Mouse (Mus musculus) ES-E14 (cell line): ENCODE data around the gene Fam89a. TPM values are rescaled to one million over a fixed set of nuclear protein-coding genes. Genes with fewer than 3 reads are reported as not detected.

Experiments used
- DNase-seq: peaks from one replicate; pipeline ENCODE4 v3.0.0-alpha.2; 2013; ENCODE audit warnings: low read depth, low spot score
- H3K27ac ChIP-seq: 2 replicates; pipeline ENCODE4 v1.5.1; 2012; ENCODE audit warnings: low read depth, mild to moderate bottlenecking, low read length, moderate library complexity, mixed read lengths; ENCODE audit not compliant: poor library complexity, insufficient read depth, severe bottlenecking
- H3K36me3 ChIP-seq: 2 replicates; pipeline ENCODE4 v1.6.1; 2012; ENCODE audit warnings: mild to moderate bottlenecking, low read length, moderate library complexity, mixed read lengths; ENCODE audit not compliant: control insufficient read depth, poor library complexity, insufficient read depth, severe bottlenecking
- H3K4me1 ChIP-seq, 2 experiments: fragments of 150-350 bp in 1 of 2; sonication (generic) in 1 of 2; 2 replicates each; pipeline ENCODE4 v1.6.1; 2012; ENCODE audit warnings: low read length in 2 of 2, mild to moderate bottlenecking in 1 of 2, mixed read lengths in 1 of 2; ENCODE audit not compliant: control insufficient read depth in 2 of 2, insufficient read depth in 2 of 2, poor library complexity in 1 of 2
- H3K4me3 ChIP-seq, 2 experiments: fragments of 150-350 bp in 1 of 2; sonication (generic) in 1 of 2; 2 replicates each; pipeline ENCODE4 v1.5.1; 2012; ENCODE audit warnings: low read length in 2 of 2, low read depth in 1 of 2, mild to moderate bottlenecking in 1 of 2, mixed read lengths in 1 of 2; ENCODE audit not compliant: insufficient read depth in 1 of 2, poor library complexity in 1 of 2, severe bottlenecking in 1 of 2
- H3K9ac ChIP-seq: 2 replicates; pipeline ENCODE4 v1.6.1; 2012; ENCODE audit warnings: low read depth, mild to moderate bottlenecking, low read length, mixed read lengths; ENCODE audit not compliant: poor library complexity, insufficient read depth, severe bottlenecking
- H3K9me3 ChIP-seq: fragments of 150-350 bp; sonication (generic); 2 replicates; pipeline ENCODE4 v1.6.1; 2012; ENCODE audit warnings: low read depth, mild to moderate bottlenecking, low read length; ENCODE audit not compliant: control insufficient read depth, insufficient read depth
- CHD2 ChIP-seq: IDR thresholded peaks from 2 replicates; pipeline ENCODE4 v1.6.1; 2014; ENCODE audit warnings: mild to moderate bottlenecking, low read depth, low read length, inconsistent platforms
- HCFC1 ChIP-seq: IDR thresholded peaks from 2 replicates; pipeline ENCODE4 v1.6.1; 2012; ENCODE audit warnings: low read length, inconsistent platforms, borderline replicate concordance; ENCODE audit not compliant: insufficient read depth
- MAFK ChIP-seq: IDR thresholded peaks from 2 replicates; pipeline ENCODE4 v1.6.1; 2014; ENCODE audit warnings: mild to moderate bottlenecking, low read depth, low read length, inconsistent platforms; ENCODE audit not compliant: insufficient read depth
- ZC3H11A ChIP-seq: IDR thresholded peaks from 2 replicates; pipeline ENCODE4 v1.6.1; 2012; ENCODE audit warnings: low read depth, mild to moderate bottlenecking, inconsistent platforms, low read length, borderline replicate concordance
- ZNF384 ChIP-seq: IDR thresholded peaks from 2 replicates; pipeline ENCODE4 v1.6.1; 2012; ENCODE audit warnings: low read depth, low read length, inconsistent platforms
- in situ Hi-C, 2 experiments: fragments of 600-800 bp; cut with MboI; formaldehyde crosslinking; loops; one replicate each; pipeline ENCODE4 v1.15.1; 2025; ENCODE audit warnings: low sequenced_read_pairs in 2 of 2, inconsistent platforms in 1 of 2; ENCODE audit not compliant: unreplicated experiment in 2 of 2
- total RNA-seq: library from RNA; depleted of rRNA; stranded (reverse); fragments of 300-350 nt; gene quantifications from 2 replicates; pipeline ENCODE4 v1.2.3, GENCODE M21; 2012

Gene Fam89a
- total RNA-seq, 1 experiment: 2.9 TPM

GRCm38 (mm10) chr8:124735371-124735911 is 16.2 kb downstream of the Fam89a start:
- no peak for TF ChIP-seq ZNF384
- TF ChIP-seq MAFK: no peak
- in situ Hi-C loops: no loop called here

GRCm38 (mm10) chr8:124732828-124733227 is 18.8 kb downstream of the Fam89a start:
- H3K9ac ChIP-seq: no peak overlapping the region
- no peak for DNase-seq
- no peaks in the 10 kb centered on the region for H3K4me1 ChIP-seq
- no peak overlapping the region for H3K4me3 ChIP-seq
- H3K36me3 ChIP-seq: peaks cover 42% of the 10 kb centered on the region
- no peak overlapping the region for H3K27ac ChIP-seq
- TF ChIP-seq ZNF384 (no peak), MAFK (no peak), CHD2 (no peak), ZC3H11A (no peak), HCFC1 (no peak)
- H3K9me3 ChIP-seq: no peaks in the 10 kb centered on the region
- in situ Hi-C loops: no loop called here

More at GRCm38 (mm10) chr8:124735371-124735911, 16.2 kb downstream of the Fam89a start:
- peaks cover 26% of the 10 kb centered on the region for H3K36me3 ChIP-seq
- no peak overlapping the region for H3K27ac ChIP-seq
- H3K9ac ChIP-seq: no peak overlapping the region
- H3K4me1 ChIP-seq: 0 out of 4 replicates have a peak, but pooled peaks cover 0 to 3% of the 10 kb centered on the region in 2 experiments
- DNase-seq: no peak
- H3K9me3 ChIP-seq: no peaks in the 10 kb centered on the region
- no peak overlapping the region for H3K4me3 ChIP-seq

GRCm38 (mm10) chr8:124724301-124724700 is 27.3 kb downstream of the Fam89a start:
- no peak for DNase-seq
- no peak overlapping the region for H3K9ac ChIP-seq
- H3K9me3 ChIP-seq: no peaks in the 10 kb centered on the region
- H3K4me1 ChIP-seq: peaks cover 5% of the 10 kb centered on the region in 2 experiments; a peak in 3 of 4 replicates
- H3K4me3 ChIP-seq: no peak overlapping the region
- in situ Hi-C loops: no loop called here
- TF ChIP-seq CHD2: no peak
- no peak overlapping the region for H3K27ac ChIP-seq
- H3K36me3 ChIP-seq: peaks cover 17% of the 10 kb centered on the region

- DNase-seq: peak; percentile 85
- peak within 1 kb of the TSS; percentile 87 to 91 for H3K4me3 ChIP-seq
- in situ Hi-C loops: no loop called here
- peak within 1 kb of the TSS; percentile 63 for H3K27ac ChIP-seq
- TF ChIP-seq ZNF384: no peak
- TF ChIP-seq MAFK: no peak
- TF ChIP-seq ZC3H11A: no peak
- peak; percentile 99 for TF ChIP-seq HCFC1
- no peak for TF ChIP-seq CHD2
- H3K36me3 ChIP-seq: peaks cover 4% of the 10 kb centered on the region
- H3K9ac ChIP-seq: peak within 1 kb of the TSS; percentile 89
- H3K4me1 ChIP-seq: peaks cover 5 to 6% of the 10 kb centered on the region in 2 experiments; a peak in 3 of 4 replicates
- H3K9me3 ChIP-seq: no peaks in the 10 kb centered on the region
These were observed 29.6 kb downstream of the Fam89a start, which contains the start of the genes Ttc13 and Arv1 for GRCm38 (mm10) chr8:124721862-124722515. Gene Ttc13, minus strand, starts transcription at chr8:124721983. Gene Arv1, plus strand, starts transcription at chr8:124722139.
